Mouse (Mus musculus): ENCODE measurements around the gene Micu1. TPM values are rescaled to one million over a fixed set of nuclear protein-coding genes. Genes with fewer than 3 reads are reported as not detected.

The Micu1 gene
- polyA plus RNA-seq, 1 experiment = 9.4 TPM

DNA sequence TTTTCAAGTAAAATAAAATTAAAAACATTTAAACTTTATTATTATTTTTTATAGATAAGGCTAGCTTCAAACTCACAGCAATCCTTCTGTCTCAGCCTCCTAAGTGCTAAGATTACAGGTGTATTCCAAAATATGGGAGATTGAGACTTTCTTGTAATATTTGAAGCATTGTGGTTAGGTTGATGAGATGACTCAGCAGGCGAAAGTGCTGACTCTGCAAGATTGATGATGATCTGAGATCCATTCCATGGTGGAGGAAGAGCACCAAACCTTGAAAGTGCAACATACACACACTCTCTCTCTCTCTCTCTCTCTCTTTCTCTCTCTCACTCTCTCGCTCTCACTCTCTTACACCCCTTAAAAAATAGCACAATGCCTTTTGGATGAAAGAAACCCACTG lies 5.3 kb downstream of the Micu1 start:
- TF ChIP-seq GATA1 (IDR thresholded peaks at IDR 0.05; ENCODE audit: low read length) = no peak

DNA sequence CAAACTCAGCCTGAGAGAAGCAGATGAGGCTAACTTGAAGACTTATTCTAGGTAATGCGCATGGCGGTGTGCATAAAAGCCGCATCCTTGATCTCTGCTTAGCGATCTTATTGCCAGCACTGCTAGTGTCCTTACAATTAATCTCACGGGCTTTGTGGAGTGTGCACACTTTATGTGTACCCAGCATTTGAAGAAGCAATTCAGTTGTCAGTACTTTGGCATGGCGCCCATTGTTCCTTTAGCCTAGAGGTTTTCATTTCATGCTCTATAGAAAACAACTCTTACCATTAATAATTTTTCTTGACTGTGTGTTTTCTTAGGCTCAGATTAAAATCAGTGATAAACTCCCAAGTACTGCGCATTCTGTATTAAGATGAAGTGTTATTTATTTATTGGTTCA lies 7.0 kb downstream of the Micu1 start:
- TF ChIP-seq GATA1 (IDR thresholded peaks at IDR 0.05; ENCODE audit: low read length) = no peak

GRCm38 (mm10) chr10:59710246-59710645 lies 8.0 kb downstream of the Micu1 start:
- no peak for TF ChIP-seq GATA1 (IDR thresholded peaks at IDR 0.05; ENCODE audit: low read length)

- no peak for TF ChIP-seq GATA1 (IDR thresholded peaks at IDR 0.05; ENCODE audit: low read length)
Measured at GRCm38 (mm10) chr10:59712062-59712461, 9.8 kb downstream of the Micu1 start.

- TF ChIP-seq GATA1 (IDR thresholded peaks at IDR 0.05; ENCODE audit: low read length) = no peak
Measured at GRCm38 (mm10) chr10:59720017-59720416, 17.7 kb downstream of the Micu1 start.

- no peak for TF ChIP-seq GATA1 (IDR thresholded peaks at IDR 0.05; ENCODE audit: low read length)
Measured at GRCm38 (mm10) chr10:59721555-59721954, 19.3 kb downstream of the Micu1 start.

DNA sequence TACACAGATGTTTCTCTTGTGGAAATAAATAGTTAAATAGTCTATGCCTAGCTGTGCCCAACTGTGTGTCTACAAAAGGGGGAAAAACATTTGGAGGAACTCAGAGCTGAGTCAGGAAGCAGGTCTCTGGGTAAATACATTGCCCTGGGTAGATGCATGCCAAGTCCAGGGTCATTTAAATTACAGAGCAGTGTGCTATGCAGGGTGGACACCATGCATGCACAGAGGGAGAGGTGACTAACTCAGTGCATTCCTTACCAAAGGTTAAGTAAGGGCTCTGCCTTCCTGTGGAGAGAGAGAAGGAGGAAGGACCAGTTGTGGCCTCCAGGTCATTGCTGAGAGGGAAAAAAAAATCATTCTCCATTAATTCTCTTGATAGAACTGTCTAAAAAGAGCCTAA lies 22.4 kb downstream of the Micu1 start:
- TF ChIP-seq GATA1 (IDR thresholded peaks at IDR 0.05; ENCODE audit: low read length) = no peak

DNA sequence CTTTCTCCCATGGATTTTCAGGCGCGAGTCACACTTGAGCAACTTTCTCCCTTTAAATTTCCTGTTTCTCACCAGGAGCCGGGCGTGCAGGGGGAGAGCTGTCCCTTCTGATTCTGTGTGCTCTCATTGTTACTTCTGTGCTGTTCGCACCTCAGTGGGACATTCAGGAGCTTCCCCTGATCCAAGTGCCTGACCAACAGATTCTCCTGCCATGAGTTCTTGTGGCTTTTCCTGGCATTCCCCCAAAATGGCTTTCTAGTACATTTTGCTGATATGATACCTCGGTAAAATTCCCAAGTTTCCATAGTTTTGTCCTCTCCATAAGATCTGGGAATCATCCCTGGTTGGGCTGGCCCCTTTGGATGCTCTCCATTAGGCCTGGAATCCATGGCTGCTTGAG lies 25.0 kb downstream of the Micu1 start:
- no peak for TF ChIP-seq GATA1 (IDR thresholded peaks at IDR 0.05; ENCODE audit: low read length)

DNA sequence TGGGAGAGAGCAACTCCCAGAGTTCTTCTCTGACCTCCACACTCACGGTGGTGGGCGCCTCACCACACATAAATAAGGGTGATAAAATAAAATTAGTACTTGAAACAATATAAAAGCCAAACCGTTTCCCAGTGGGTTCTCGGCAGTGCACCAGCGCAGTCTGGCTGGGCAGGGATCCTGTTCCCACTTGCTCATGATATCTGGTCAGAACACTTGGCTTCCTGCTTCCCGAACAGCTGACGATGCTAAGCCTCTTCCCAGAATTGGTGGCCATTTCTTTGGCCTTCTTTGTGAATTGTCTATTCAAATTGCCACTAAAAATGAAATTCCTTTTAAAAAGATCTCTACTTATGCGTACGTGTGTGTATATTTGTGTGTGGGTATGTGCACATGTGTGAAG lies 27.0 kb downstream of the Micu1 start:
- no peak for TF ChIP-seq GATA1 (IDR thresholded peaks at IDR 0.05; ENCODE audit: low read length)

GRCm38 (mm10) chr10:59729842-59730241 lies 27.6 kb downstream of the Micu1 start:
- TF ChIP-seq GATA1 (IDR thresholded peaks at IDR 0.05; ENCODE audit: low read length) = no peak

DNA sequence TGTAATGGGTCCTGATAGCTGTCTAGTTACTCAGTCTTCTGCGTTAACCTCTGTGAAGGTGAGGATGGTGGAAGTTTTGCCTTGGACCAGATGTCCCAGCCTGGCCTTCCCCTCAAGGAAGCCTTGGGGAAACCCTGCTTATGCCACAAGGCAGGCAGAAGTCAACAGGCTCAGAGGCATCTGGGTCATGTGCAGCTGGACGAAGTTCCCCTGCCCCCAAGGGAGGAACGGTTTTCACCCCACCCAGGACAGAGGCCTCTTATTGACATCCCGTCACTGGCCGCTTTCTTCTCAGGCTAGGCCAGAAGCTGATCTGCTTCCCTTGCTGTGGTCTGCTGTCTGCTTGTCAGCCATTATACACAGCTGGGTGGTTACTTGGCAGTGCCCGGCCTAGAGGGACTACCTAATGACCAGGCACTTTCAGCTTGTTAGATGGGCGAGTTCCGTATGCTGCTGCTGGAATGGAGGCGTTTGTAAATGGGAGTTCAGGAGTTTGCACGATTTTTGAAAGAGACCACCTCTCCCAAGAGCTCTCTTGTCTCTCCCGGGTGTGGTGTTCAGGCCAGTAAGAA lies 33.8 kb downstream of the Micu1 start:
- TF ChIP-seq GATA1 (IDR thresholded peaks at IDR 0.05; ENCODE audit: low read length) = no peak

DNA sequence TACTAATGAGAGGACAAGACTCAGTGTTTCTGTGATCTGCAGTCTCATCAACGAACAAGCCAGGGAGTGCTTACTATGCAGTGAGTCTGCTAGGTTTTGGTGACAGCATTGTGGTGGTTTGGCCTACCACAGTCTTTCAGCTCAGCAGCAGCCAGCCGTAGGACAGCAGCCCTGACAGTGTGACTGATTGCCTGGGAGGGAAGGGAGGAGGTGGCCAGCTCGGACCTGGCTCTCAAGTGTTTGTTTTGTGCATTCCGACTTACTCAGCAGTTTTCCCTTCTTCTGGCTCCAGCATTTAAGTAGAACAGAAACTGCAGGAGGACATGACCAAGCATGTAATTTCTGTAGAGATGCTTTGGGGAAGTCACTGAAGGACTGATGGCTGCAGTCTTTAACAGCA lies 39.2 kb downstream of the Micu1 start:
- no peak for TF ChIP-seq GATA1 (IDR thresholded peaks at IDR 0.05; ENCODE audit: low read length)

GRCm38 (mm10) chr10:59743397-59743796 lies 41.1 kb downstream of the Micu1 start:
- TF ChIP-seq GATA1 (IDR thresholded peaks at IDR 0.05; ENCODE audit: low read length) = no peak

DNA sequence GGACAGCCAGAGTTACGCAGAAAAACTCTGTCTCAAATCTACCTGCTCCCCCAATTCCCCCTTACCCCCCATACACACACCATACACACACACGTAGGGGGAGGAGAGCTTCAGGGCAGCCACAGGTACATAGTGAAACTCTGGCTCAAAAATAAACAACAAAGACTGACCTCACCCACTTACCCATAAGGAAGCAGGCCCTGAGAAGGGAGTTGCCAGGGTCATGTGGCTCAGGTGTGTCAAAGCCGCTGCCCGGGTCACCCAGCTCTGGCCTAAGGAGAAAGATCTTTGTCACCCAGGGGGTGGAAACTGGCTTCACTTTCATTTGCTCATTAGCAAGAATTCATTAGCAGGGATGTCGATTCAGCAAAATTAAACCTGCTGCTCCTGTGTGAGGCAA lies 41.7 kb downstream of the Micu1 start:
- no peak for TF ChIP-seq GATA1 (IDR thresholded peaks at IDR 0.05; ENCODE audit: low read length)

DNA sequence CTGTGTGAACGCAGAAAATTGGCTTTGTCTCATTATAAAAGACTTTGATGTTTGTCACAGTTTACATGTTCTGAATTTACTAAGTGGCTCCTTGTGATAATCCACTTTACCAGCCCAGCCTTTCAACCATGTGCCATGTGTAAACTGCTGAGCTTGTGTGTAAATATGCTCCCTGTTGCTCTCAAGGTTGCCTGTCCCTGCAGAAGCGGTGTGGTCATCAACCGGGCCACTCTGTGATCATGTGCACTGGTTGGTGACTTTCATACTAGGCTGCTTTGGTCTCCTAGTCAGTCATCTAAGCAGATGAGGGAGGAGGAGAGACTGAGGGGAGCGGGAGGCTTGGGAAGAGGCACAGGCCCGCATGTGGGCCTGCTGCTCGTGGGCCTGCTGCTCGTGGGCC lies 45.1 kb downstream of the Micu1 start:
- TF ChIP-seq GATA1 (IDR thresholded peaks at IDR 0.05; ENCODE audit: low read length) = no peak

- TF ChIP-seq GATA1 (IDR thresholded peaks at IDR 0.05; ENCODE audit: low read length) = no peak
Measured at GRCm38 (mm10) chr10:59748699-59749200, 46.5 kb downstream of the Micu1 start.

DNA sequence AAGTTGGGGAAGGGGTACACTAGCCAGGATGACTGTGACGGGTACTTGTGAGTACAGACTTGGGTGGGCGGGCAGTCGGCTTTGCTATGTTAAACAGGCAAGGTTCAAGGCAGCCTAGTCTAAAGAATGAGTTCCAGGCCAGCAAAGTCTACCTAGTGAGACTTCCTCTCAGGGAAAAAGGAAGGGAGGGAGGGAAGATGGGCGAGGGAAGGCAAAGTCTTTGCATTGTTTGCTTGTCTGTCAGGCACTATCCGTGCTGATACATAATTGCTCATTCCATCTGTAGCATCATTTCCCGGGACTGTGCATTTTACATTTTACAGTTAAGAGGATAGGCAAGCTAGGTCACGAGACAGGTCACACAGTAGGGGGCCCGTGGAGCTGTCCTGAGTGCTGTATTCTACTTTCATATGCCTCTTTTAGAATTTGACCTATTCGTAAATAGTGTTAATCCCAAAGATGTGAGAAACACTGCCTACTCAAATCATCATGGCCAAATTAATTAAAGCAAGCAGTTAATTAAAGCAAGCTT lies 51.3 kb downstream of the Micu1 start:
- no peak for TF ChIP-seq GATA1 (IDR thresholded peaks at IDR 0.05; ENCODE audit: low read length)

- no peak for TF ChIP-seq GATA1 (IDR thresholded peaks at IDR 0.05; ENCODE audit: low read length)
Measured at GRCm38 (mm10) chr10:59754104-59754503, 51.8 kb downstream of the Micu1 start.

Measured in G1E-ER4 (cell line).